Mouse (Mus musculus) hindbrain, postnatal 0 days (tissue): ENCODE measurements around the gene Pcmt1. TPM values are rescaled to one million over a fixed set of nuclear protein-coding genes. Genes with fewer than 3 reads are reported as not detected.

Experiments
- ATAC-seq: fragments of 200-750 bp; cut with Nextera tagmentation; 2 replicates; pipeline ENCODE4 v1.8.0; 2017; ENCODE audit warnings: mild to moderate bottlenecking, moderate TSS enrichment, moderate library complexity
- DNase-seq: peaks from one replicate; pipeline ENCODE4 v3.0.0-alpha.2; 2015; ENCODE audit warnings: low spot score
- H3K27ac ChIP-seq: fragments of 300-500 bp; sonication (generic); 2 replicates; pipeline ENCODE4 v1.5.1; 2014; ENCODE audit warnings: mild to moderate bottlenecking
- H3K27me3 ChIP-seq: fragments of 300-500 bp; sonication (generic); 2 replicates; pipeline ENCODE4 v1.6.1; 2014; ENCODE audit warnings: low read length, mixed read lengths; ENCODE audit not compliant: insufficient read depth
- H3K36me3 ChIP-seq: fragments of 300-500 bp; sonication (generic); 2 replicates; pipeline ENCODE4 v1.6.1; 2014; ENCODE audit warnings: low read length, mixed read lengths; ENCODE audit not compliant: insufficient read depth
- H3K4me1 ChIP-seq: fragments of 300-500 bp; sonication (generic); 2 replicates; pipeline ENCODE4 v1.6.1; 2014; ENCODE audit warnings: antibody characterized with exemption, low read length, mixed read lengths; ENCODE audit not compliant: insufficient read depth
- H3K4me2 ChIP-seq: fragments of 300-500 bp; sonication (generic); 2 replicates; pipeline ENCODE4 v1.6.1; 2014; ENCODE audit warnings: low read depth, mild to moderate bottlenecking, low read length, moderate library complexity, mixed read lengths
- H3K4me3 ChIP-seq: fragments of 300-500 bp; sonication (generic); 2 replicates; pipeline ENCODE4 v1.5.1; 2014; ENCODE audit warnings: low read length
- H3K9ac ChIP-seq: fragments of 300-500 bp; sonication (generic); replicated peaks from 2 replicates; pipeline ENCODE4 v1.6.1; 2014; ENCODE audit warnings: mild to moderate bottlenecking, low read length, moderate library complexity, mixed read lengths
- H3K9me3 ChIP-seq: fragments of 300-500 bp; sonication (generic); 2 replicates; pipeline ENCODE4 v1.6.1; 2016; ENCODE audit warnings: low read length, mixed read lengths
- CTCF ChIP-seq: IDR thresholded peaks from 2 replicates; pipeline ENCODE4 v1.5.1; 2016; ENCODE audit warnings: antibody characterized with exemption, control low read depth, low read depth
- WGBS: fragments of 180-500 bp; shearing (Covaris S2); extraction: QIAGEN DNeasy Blood & Tissue Kit; methylation state at CpG from one replicate; pipeline ENCODE4 v1.1.7; 2014; 5-methylcytosine and 5-hydroxymethylcytosine counted together
- polyA plus RNA-seq: library from polyadenylated mRNA; unstranded; fragments of >200 nt; fragmentation: Nextera tagmentation; extraction: Ambion mirVana; gene quantifications from 2 replicates; pipeline ENCODE4 v1.2.1, GENCODE M21; 2015
- total RNA-seq: library from RNA; depleted of rRNA; stranded (reverse); fragments of >200 nt; gene quantifications from 2 replicates; pipeline ENCODE4 v1.2.3, GENCODE M21; 2014; rRNA removed

The Pcmt1 gene
- 65.7 and 72.7 TPM in 2 replicates for total RNA-seq
- polyA plus RNA-seq, result 188 and 202 TPM in 2 replicates

DNA sequence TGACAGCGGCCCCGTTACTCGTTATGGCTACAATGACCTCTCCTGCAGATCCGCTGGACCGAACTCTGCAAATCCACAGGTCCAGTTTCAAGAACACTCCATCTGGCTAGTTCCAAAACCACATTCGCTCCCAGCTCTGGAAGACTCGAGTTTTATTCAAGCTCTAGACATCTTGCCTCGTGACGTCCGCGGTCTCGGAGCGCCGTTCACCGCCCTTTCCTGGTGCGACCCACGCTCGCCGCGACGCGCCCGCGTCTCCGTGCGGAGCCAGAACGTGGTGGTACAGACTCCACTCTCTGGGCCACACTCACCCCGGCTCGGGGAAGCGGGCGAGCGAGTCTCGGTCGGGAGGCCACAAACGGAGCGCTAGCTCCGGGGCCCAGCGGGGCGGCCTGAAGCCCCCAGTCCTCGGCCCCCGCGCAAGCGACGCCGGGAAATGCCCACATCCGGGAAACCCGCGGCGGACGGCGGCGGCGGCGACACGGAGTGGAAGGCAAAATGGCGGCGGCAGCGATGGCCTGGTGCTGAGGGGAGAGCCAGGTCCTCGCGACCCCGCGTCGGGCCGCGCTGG, at the start of gene Pcmt1, which contains the start of gene Lats1:
Gene Pcmt1, minus strand, starts transcription at position 406 of the 571 bp plus-strand sequence.
Gene Lats1, plus strand, starts transcription at position 484 of the 571 bp plus-strand sequence.
- WGBS, result 1% methylated on average over 65 of the region's 65 CpGs
- peak within 1 kb of the TSS; percentile 86 for H3K4me2 ChIP-seq
- peak within 1 kb of the TSS; percentile 95 for H3K4me3 ChIP-seq
- peak within 1 kb of the TSS; percentile 100 for H3K9ac ChIP-seq
- DNase-seq (peak; percentile 92), ATAC-seq (peak; percentile 87)
- H3K27me3 ChIP-seq, result no peaks in the 10 kb centered on the region
- H3K36me3 ChIP-seq, result peaks cover 13% of the 10 kb centered on the region; the same call in 1 of the 2 replicates
- peak within 1 kb of the TSS; percentile 99 for H3K27ac ChIP-seq
- peaks cover 19% of the 10 kb centered on the region for H3K4me1 ChIP-seq
- no peak for TF ChIP-seq CTCF
- H3K9me3 ChIP-seq, result no peaks in the 10 kb centered on the region

DNA sequence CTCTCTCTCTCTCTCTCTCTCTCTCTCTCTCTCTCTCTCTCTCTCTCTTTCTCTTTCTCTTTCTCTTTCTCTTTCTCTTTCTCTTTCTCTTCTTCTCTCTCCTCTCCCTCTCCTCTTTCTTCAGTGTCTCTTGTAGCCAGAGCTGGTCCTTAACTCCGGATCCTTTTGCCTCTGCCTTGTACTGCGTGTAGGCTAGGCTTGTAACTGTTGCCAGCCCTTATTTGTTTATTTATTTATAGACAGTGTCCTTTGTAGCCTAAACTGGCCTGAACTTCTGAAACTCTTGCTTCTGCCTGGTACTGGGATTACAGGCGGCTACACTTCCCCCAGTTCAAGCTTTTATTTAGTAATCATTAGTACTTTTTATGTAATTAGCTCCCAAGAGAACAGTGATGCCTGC, 46.1 kb upstream of the Pcmt1 start:
- Histone ChIP-seq H3K4me3 (peak overlapping the region; percentile 97), H3K4me1 (peaks cover 3% of the 10 kb centered on the region; the same call in 1 of the 2 replicates), H3K36me3 (no peaks in the 10 kb centered on the region), H3K27me3 (no peaks in the 10 kb centered on the region), H3K4me2 (peak overlapping the region; percentile 95), H3K9ac (no peak overlapping the region), H3K9me3 (no peaks in the 10 kb centered on the region), H3K27ac (no peak overlapping the region)
- DNase-seq, result no peak
- no peak for ATAC-seq
- WGBS, result 28% methylated on average over 3 of the region's 3 CpGs
- TF ChIP-seq CTCF, result no peak

- H3K27ac ChIP-seq, result peak overlapping the region; percentile 65
- WGBS, result 0% methylated on average over 8 of the region's 8 CpGs
- H3K4me1 ChIP-seq, result peaks cover 3% of the 10 kb centered on the region; the same call in 1 of the 2 replicates
- DNase-seq (no peak), ATAC-seq (no peak)
- no peaks in the 10 kb centered on the region for H3K36me3 ChIP-seq
- H3K9me3 ChIP-seq, result no peaks in the 10 kb centered on the region
- peak overlapping the region; percentile 97 for H3K4me3 ChIP-seq
- no peaks in the 10 kb centered on the region for H3K27me3 ChIP-seq
- H3K9ac ChIP-seq, result peak overlapping the region; percentile 75
- peak overlapping the region; percentile 95 for H3K4me2 ChIP-seq
- TF ChIP-seq CTCF, result no peak
Measured at GRCm38 (mm10) chr10:7726501-7726812, 45.5 kb upstream of the Pcmt1 start.

DNA sequence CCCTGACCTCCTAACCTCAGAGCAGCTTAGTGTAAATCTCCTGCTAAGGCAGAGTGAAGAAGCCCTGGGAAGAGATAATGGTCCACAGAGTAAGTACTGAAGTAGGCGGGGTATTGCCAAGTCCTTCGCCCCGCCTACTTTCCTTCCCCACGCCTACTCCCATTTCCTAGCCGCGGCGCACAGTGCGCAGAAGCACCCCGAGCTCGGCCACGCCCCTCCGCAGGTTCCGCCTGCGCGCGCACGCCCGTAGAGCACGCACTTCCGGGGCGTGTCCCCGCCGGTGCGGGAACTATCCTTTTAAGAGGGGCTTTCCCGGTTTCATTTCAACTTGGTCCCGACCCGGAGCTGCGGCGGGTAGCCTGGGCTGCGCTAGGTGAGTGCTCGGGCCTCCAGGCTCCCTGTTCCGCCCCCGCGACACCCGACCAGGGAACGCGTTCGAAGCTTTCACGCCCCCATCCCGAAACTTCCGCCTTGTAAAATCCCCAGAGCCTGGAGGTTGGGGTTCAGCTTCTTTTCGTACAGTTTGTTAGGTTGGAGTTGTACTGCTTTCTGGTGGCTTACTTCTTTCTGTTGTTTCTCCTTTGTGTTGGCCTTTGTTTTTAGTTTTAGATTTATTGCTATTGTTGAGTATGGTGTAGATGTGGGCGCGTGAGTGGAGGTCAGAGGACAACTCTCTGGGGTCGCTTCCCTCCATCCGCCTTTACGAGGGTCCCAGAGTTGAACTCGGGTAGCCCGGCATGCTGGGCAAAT, 45.0 kb upstream of the Pcmt1 start, which contains the start of gene Katna1:
Gene Katna1, plus strand, starts transcription at position 250 of the 750 bp plus-strand sequence.
- WGBS, result under 1% methylated on average over 49 of the region's 49 CpGs
- DNase-seq (peak; percentile 96), ATAC-seq (peak; percentile 99)
- Histone ChIP-seq H3K9ac (peak within 1 kb of the TSS; percentile 75), H3K27ac (peak within 1 kb of the TSS; percentile 65), H3K4me2 (peak within 1 kb of the TSS; percentile 95), H3K4me3 (peak within 1 kb of the TSS; percentile 97), H3K27me3 (no peaks in the 10 kb centered on the region), H3K4me1 (peaks cover 3% of the 10 kb centered on the region; the same call in 1 of the 2 replicates), H3K9me3 (no peaks in the 10 kb centered on the region), H3K36me3 (no peaks in the 10 kb centered on the region)
- no peak for TF ChIP-seq CTCF

DNA sequence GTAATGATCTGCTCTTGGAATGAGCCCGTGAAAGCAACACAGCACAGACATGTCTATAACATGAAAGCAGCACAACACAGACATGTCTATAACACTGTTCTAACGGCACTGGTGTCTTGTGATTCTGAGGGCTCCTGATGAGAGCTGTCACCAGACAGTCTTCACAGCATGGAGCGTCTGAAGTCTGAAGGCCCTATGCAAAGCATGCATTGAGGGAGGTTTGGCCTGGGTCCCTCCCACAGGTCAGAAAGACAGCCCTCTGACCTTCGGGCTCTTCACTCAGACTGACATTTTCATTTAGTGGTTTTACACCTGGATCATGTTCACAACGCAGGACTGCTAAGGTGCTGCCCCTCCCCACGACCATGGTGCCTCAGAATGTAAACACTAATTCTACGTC, 34.1 kb upstream of the Pcmt1 start:
- no peaks in the 10 kb centered on the region for H3K27me3 ChIP-seq
- DNase-seq (no peak), ATAC-seq (no peak)
- peaks cover 29% of the 10 kb centered on the region; the same call in 1 of the 2 replicates for H3K36me3 ChIP-seq
- no peak overlapping the region for H3K4me2 ChIP-seq
- H3K9me3 ChIP-seq, result no peaks in the 10 kb centered on the region
- no peak for TF ChIP-seq CTCF
- 74% methylated on average over 7 of the region's 7 CpGs for WGBS
- H3K27ac ChIP-seq, result no peak overlapping the region
- no peaks in the 10 kb centered on the region for H3K4me1 ChIP-seq
- no peak overlapping the region for H3K4me3 ChIP-seq
- no peak overlapping the region for H3K9ac ChIP-seq

- TF ChIP-seq CTCF, result no peak
- ATAC-seq, result no peak
- Histone ChIP-seq H3K27ac (no peak overlapping the region), H3K9ac (no peak overlapping the region), H3K36me3 (peaks cover 34% of the 10 kb centered on the region), H3K27me3 (no peaks in the 10 kb centered on the region), H3K4me3 (no peak overlapping the region), H3K4me1 (no peaks in the 10 kb centered on the region), H3K4me2 (no peak overlapping the region), H3K9me3 (no peaks in the 10 kb centered on the region)
- WGBS, result 93% methylated on average over 13 of the region's 13 CpGs
- DNase-seq, result no peak
Measured at GRCm38 (mm10) chr10:7712506-7712905, 31.6 kb upstream of the Pcmt1 start.
